Mouse (Mus musculus): ENCODE measurements at regions not wholly inside any gene's neighbourhood (a gene's known extent, or its start where the extent isn't known, plus 50 kb on each side); places are given as distances from the start of the nearest gene placed in this dataset.
A peak's percentile ranks its signal among the peaks of the same experiment; 100 is the strongest.

GRCm38 (mm10) chr14:19665756-19666155 is 63.4 kb upstream of the Gm5458 start:
- DNase-seq: peak in 1 of 2 experiments; percentile 1

- DNase-seq: no peak
Measured at GRCm38 (mm10) chr14:19674046-19674445, 71.7 kb upstream of the Gm5458 start.

- no peak for DNase-seq
Measured at GRCm38 (mm10) chr14:19688426-19688825, 62.6 kb upstream of the Nid2 start.

GRCm38 (mm10) chr14:19693606-19694005 is 57.5 kb upstream of the Nid2 start:
- peak; percentile 19 to 32 for DNase-seq

GRCm38 (mm10) chr14:19694289-19694688 is 56.8 kb upstream of the Nid2 start:
- DNase-seq: no peak

GRCm38 (mm10) chr14:19699497-19699896 is 51.6 kb upstream of the Nid2 start:
- DNase-seq: no peak

Data from adrenal gland, postnatal 36 days (tissue).